Mouse (Mus musculus) neural tube, embryonic 15.5 days (tissue): ENCODE measurements at regions not wholly inside any gene's neighbourhood (a gene's known extent, or its start where the extent isn't known, plus 50 kb on each side); places are given as distances from the start of the nearest gene placed in this dataset.

Source experiments
- ATAC-seq: fragments of 200-750 bp; cut with Nextera tagmentation; 2 replicates; pipeline ENCODE4 v1.8.0; 2017; ENCODE audit warnings: mild to moderate bottlenecking, moderate TSS enrichment, moderate library complexity; ENCODE audit not compliant: low FRiP score
- H3K27ac ChIP-seq: fragments of 300-500 bp; sonication (generic); replicated peaks from 2 replicates; pipeline ENCODE4 v1.5.1; 2015; ENCODE audit warnings: mild to moderate bottlenecking, inconsistent platforms
- H3K27me3 ChIP-seq: fragments of 300-500 bp; sonication (generic); replicated peaks from 2 replicates; pipeline ENCODE4 v1.6.1; 2015; ENCODE audit warnings: inconsistent platforms
- H3K36me3 ChIP-seq: fragments of 300-500 bp; sonication (generic); 2 replicates; pipeline ENCODE4 v1.6.1; 2015; ENCODE audit warnings: inconsistent platforms
- H3K4me1 ChIP-seq: fragments of 300-500 bp; sonication (generic); 2 replicates; pipeline ENCODE4 v1.6.1; 2015; ENCODE audit warnings: inconsistent platforms
- H3K4me2 ChIP-seq: fragments of 300-500 bp; sonication (generic); 2 replicates; pipeline ENCODE4 v1.6.1; 2015; ENCODE audit warnings: inconsistent platforms, mild to moderate bottlenecking, moderate library complexity
- H3K4me3 ChIP-seq: fragments of 300-500 bp; sonication (generic); replicated peaks from 2 replicates; pipeline ENCODE4 v1.5.1; 2015; ENCODE audit warnings: mild to moderate bottlenecking, inconsistent platforms
- H3K9ac ChIP-seq: fragments of 300-500 bp; sonication (generic); replicated peaks from 2 replicates; pipeline ENCODE4 v1.6.1; 2015; ENCODE audit warnings: mild to moderate bottlenecking, inconsistent platforms
- H3K9me3 ChIP-seq: fragments of 300-500 bp; sonication (generic); replicated peaks from 2 replicates; pipeline ENCODE4 v1.6.1; 2016; ENCODE audit warnings: inconsistent platforms
- WGBS: fragments of 180-500 bp; shearing (Covaris S2); methylation state at CpG from one replicate; pipeline ENCODE4 v1.1.7; 2015; ENCODE audit warnings: mixed read lengths; 5-methylcytosine and 5-hydroxymethylcytosine counted together

DNA sequence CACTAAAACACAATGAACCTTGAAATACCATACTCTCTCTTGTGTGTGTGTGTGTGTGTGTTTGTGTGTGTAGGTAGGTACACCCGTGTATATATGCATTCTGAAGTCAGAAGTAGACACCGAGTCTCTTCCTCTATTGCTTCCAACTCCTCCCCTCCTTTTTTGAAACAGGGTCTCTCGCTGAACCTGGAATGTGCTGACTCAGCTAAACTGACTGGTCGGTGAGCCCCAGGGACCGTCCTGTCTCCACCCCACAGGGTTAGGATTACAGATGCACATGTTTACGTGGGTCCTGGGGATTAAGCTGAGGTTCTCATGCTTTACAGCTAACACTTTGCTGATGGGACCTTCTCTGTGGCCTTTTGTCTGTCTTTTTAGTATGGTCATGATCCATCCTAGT is 74.8 kb upstream of the Nfil3 start:
- Histone ChIP-seq H3K36me3 (no peaks in the 10 kb centered on the region), H3K4me3 (no peak overlapping the region), H3K9ac (no peak overlapping the region), H3K27ac (no peak overlapping the region), H3K4me2 (no peak overlapping the region), H3K9me3 (no peaks in the 10 kb centered on the region), H3K4me1 (peaks cover 12% of the 10 kb centered on the region; the same call in 1 of the 2 replicates), H3K27me3 (no peaks in the 10 kb centered on the region)
- 83% methylated on average over 6 of the region's 6 CpGs for WGBS
- no peak for ATAC-seq

DNA sequence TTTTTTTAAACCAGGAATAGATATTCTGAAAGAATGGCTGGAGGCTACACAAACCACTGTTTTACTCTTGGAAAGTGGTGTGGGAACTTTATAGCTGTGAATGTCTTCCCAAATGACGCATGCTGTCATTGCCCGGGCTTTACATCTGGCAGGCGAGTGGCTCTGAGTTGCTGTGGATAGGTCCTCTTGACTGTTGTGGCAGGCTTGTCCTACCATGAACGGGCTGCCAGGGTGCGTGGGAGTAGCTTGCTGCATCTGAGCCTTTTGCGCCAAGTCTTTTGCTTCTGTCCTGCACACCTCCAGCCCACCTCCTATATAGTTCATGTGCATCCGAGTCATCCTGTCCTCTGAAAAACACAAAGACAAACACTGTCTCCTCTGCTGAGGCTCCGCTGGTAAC is 72.3 kb upstream of the Nfil3 start:
- Histone ChIP-seq H3K27me3 (no peaks in the 10 kb centered on the region), H3K9me3 (no peaks in the 10 kb centered on the region), H3K4me3 (no peak overlapping the region), H3K4me2 (0 out of 2 replicates have a peak overlapping the region, but pooled peaks have one; percentile 0), H3K36me3 (no peaks in the 10 kb centered on the region), H3K4me1 (peaks cover 12% of the 10 kb centered on the region; the same call in 1 of the 2 replicates), H3K27ac (peak overlapping the region; percentile 49), H3K9ac (no peak overlapping the region)
- ATAC-seq: peak; percentile 69; the same call in 1 of the 2 replicates
- WGBS: 69% methylated on average over 8 of the region's 8 CpGs

- no peaks in the 10 kb centered on the region for H3K36me3 ChIP-seq
- peak overlapping the region; percentile 54 for H3K27ac ChIP-seq
- no peak overlapping the region for H3K4me3 ChIP-seq
- H3K27me3 ChIP-seq: no peaks in the 10 kb centered on the region
- H3K9me3 ChIP-seq: no peaks in the 10 kb centered on the region
- 61% methylated on average over 14 of the region's 14 CpGs for WGBS
- ATAC-seq: peak; percentile 57; the same call in 1 of the 2 replicates
- H3K9ac ChIP-seq: no peak overlapping the region
- H3K4me1 ChIP-seq: peaks cover 12% of the 10 kb centered on the region; the same call in 1 of the 2 replicates
- H3K4me2 ChIP-seq: 0 out of 2 replicates have a peak overlapping the region, but pooled peaks have one; percentile 0
Measured at GRCm38 (mm10) chr13:53052806-53053205, 71.9 kb upstream of the Nfil3 start.

GRCm38 (mm10) chr13:53052188-53052587 is 71.3 kb upstream of the Nfil3 start:
- H3K4me2 ChIP-seq: no peak overlapping the region
- no peak for ATAC-seq
- H3K27ac ChIP-seq: peak overlapping the region; percentile 54; the same call in 1 of the 2 replicates
- peaks cover 12% of the 10 kb centered on the region; the same call in 1 of the 2 replicates for H3K4me1 ChIP-seq
- H3K27me3 ChIP-seq: no peaks in the 10 kb centered on the region
- H3K9me3 ChIP-seq: no peaks in the 10 kb centered on the region
- WGBS: 77% methylated on average over 10 of the region's 10 CpGs
- no peak overlapping the region for H3K9ac ChIP-seq
- H3K36me3 ChIP-seq: no peaks in the 10 kb centered on the region
- H3K4me3 ChIP-seq: no peak overlapping the region

GRCm38 (mm10) chr13:53051386-53051785 is 70.5 kb upstream of the Nfil3 start:
- Histone ChIP-seq H3K4me3 (no peak overlapping the region), H3K27ac (no peak overlapping the region), H3K4me1 (peaks cover 12% of the 10 kb centered on the region; the same call in 1 of the 2 replicates), H3K36me3 (no peaks in the 10 kb centered on the region), H3K4me2 (no peak overlapping the region), H3K9me3 (no peaks in the 10 kb centered on the region), H3K9ac (no peak overlapping the region), H3K27me3 (no peaks in the 10 kb centered on the region)
- ATAC-seq: no peak
- WGBS: 82% methylated on average over 6 of the region's 6 CpGs

DNA sequence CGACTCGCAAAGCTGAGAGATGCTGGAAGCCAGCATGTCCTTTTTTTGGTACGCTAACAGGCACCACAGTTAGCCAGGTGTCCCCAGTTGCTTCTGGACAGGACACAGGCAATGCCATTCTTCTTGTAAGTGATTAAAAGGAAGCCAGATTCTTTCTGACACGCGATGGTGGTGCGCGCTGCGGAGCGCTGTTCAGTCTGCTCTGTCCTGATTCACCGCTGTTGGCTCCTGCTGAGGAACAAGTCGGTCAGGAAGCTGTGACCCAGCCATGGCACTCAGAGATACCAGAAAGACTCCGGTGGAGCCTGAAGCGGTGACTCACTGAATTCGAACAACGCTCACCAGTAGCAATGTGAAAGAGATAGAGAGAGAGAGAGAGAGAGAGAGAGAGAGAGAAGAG is 68.3 kb upstream of the Nfil3 start:
- Histone ChIP-seq H3K27me3 (no peaks in the 10 kb centered on the region), H3K27ac (no peak overlapping the region), H3K4me1 (peaks cover 12% of the 10 kb centered on the region; the same call in 1 of the 2 replicates), H3K4me3 (no peak overlapping the region), H3K9ac (no peak overlapping the region), H3K4me2 (no peak overlapping the region), H3K9me3 (no peaks in the 10 kb centered on the region), H3K36me3 (no peaks in the 10 kb centered on the region)
- 94% methylated on average over 15 of the region's 15 CpGs for WGBS
- no peak for ATAC-seq

DNA sequence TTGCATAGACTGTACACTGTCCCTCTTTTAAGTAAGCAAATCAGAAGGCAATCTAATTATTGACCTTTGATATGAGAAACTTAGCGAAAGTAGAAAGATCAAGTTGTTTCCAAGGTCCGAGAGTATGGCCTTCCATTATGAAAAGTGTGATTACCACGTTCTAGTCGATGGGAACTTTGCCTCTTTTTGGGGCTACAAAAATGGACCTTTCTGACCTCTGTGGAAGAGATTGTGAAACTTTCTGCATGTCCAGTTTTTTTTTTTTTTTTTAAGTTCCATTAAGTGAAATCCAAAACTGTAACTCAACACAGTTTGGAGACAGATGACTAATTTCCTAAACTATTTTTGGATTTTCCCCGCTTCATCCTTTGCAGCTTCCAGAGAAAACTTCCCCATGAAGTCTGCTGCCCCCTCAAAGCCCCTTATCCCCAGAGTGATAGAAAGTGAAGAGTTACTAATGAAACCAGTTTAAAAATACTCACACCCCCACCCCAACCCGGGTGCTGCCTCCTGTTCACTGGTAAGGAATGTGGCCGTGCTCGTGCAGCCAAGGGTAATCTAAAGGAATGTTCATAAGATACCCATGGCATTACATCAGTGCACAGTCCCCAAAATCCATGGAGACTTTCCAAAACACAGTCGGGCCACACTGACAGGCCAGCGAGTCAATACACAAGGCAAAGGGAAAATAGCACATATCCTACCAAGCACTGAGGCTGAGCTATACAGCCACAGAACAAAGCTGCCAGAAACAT is 52.5 kb upstream of the Nfil3 start:
- no peak overlapping the region for H3K4me3 ChIP-seq
- no peak for ATAC-seq
- no peaks in the 10 kb centered on the region for H3K9me3 ChIP-seq
- H3K9ac ChIP-seq: no peak overlapping the region
- H3K27ac ChIP-seq: no peak overlapping the region
- no peaks in the 10 kb centered on the region for H3K4me1 ChIP-seq
- WGBS: 88% methylated on average over 10 of the region's 10 CpGs
- H3K27me3 ChIP-seq: no peaks in the 10 kb centered on the region
- H3K4me2 ChIP-seq: no peak overlapping the region
- no peaks in the 10 kb centered on the region for H3K36me3 ChIP-seq
